In genomic region chr16:27453823-27454222, GRCm38 (mm10) we compare ENCODE assay signal across 18 mouse cellular contexts.
"Had no signal": no experiment of that assay in that cellular context is flagged by ENCODE, and none has a peak within 500 bp of the region (broad histone marks: within the 10 kb centered on the region; RNA-seq: fewer than 3 reads in every experiment).

No protein-coding gene starts in this region.

- H3K4me2 ChIP-seq: heart, embryonic 11.5 days; heart, embryonic 13.5 days; heart, embryonic 15.5 days; hindbrain, embryonic 12.5 days; hindbrain, embryonic 14.5 days; intestine, embryonic 15.5 days; kidney, embryonic 15.5 days; limb, embryonic 13.5 days; limb, embryonic 15.5 days; liver, embryonic 12.5 days had no signal

- H3K36me3 ChIP-seq: intestine, embryonic 15.5 days; liver, embryonic 12.5 days had no signal

- H3K4me3 ChIP-seq: heart, adult 2 months; heart, embryonic 13.5 days; heart, embryonic 15.5 days; hindbrain, embryonic 10.5 days; hindbrain, embryonic 12.5 days; intestine, embryonic 15.5 days; kidney, embryonic 15.5 days; limb, embryonic 13.5 days; limb, embryonic 15.5 days; liver, embryonic 12.5 days had no signal

- ATAC-seq: inflammation-experienced regulatory T-cells, adult 6 months; intestine, embryonic 15.5 days; liver, embryonic 12.5 days had no signal

- H3K9me3 ChIP-seq: heart, embryonic 13.5 days; heart, embryonic 15.5 days; hindbrain, embryonic 10.5 days; hindbrain, embryonic 12.5 days; intestine, embryonic 15.5 days; kidney, embryonic 15.5 days; limb, embryonic 13.5 days; limb, embryonic 15.5 days; liver, embryonic 12.5 days had no signal

- H3K27me3 ChIP-seq: heart, embryonic 13.5 days; heart, embryonic 15.5 days; hindbrain, embryonic 12.5 days; intestine, embryonic 15.5 days; kidney, embryonic 15.5 days; limb, embryonic 15.5 days; liver, embryonic 12.5 days had no signal

- H3K27ac ChIP-seq: heart, adult 2 months; heart, embryonic 13.5 days; heart, embryonic 15.5 days; hindbrain, embryonic 10.5 days; hindbrain, embryonic 12.5 days; hindbrain, embryonic 14.5 days; intestine, embryonic 15.5 days; kidney, embryonic 15.5 days; kidney, postnatal 0 days; limb, embryonic 13.5 days; limb, embryonic 15.5 days; liver, embryonic 12.5 days; liver, embryonic 14.5 days had no signal

- H3K9ac ChIP-seq: heart, embryonic 13.5 days; heart, embryonic 15.5 days; hindbrain, embryonic 12.5 days; hindbrain, embryonic 14.5 days; intestine, embryonic 15.5 days; kidney, embryonic 15.5 days; limb, embryonic 13.5 days; limb, embryonic 15.5 days; liver, embryonic 12.5 days; liver, embryonic 14.5 days had no signal

- DNase-seq: gastrocnemius, postnatal 14 days; heart, adult 11 months; heart, adult 2 months; layer of hippocampus, adult 9-11 months had no signal

- H3K4me1 ChIP-seq: heart, embryonic 13.5 days; heart, embryonic 15.5 days; hindbrain, embryonic 10.5 days; hindbrain, embryonic 12.5 days; intestine, embryonic 15.5 days; kidney, embryonic 15.5 days; limb, embryonic 13.5 days; limb, embryonic 15.5 days; liver, embryonic 12.5 days had no signal
